Mouse (Mus musculus) urinary bladder, postnatal 36 days (tissue): ENCODE measurements around the gene Bcl2l15.

Experiments used
- DNase-seq, 2 experiments: peaks; one replicate each; pipeline ENCODE4 v3.0.0; 2022; ENCODE audit warnings: low spot score in 2 of 2, mixed read lengths in 1 of 2

Bcl2l15 gene

GRCm38 (mm10) chr3:103868008-103868407, 35.6 kb downstream of the Bcl2l15 start:
- DNase-seq: no peak

GRCm38 (mm10) chr3:103872663-103873098, 40.3 kb downstream of the Bcl2l15 start:
- DNase-seq: no peak

- DNase-seq: no peak
Measured at GRCm38 (mm10) chr3:103874329-103874728, 41.9 kb downstream of the Bcl2l15 start.

GRCm38 (mm10) chr3:103885946-103886345, 53.5 kb downstream of the Bcl2l15 start:
- no peak for DNase-seq

GRCm38 (mm10) chr3:103887581-103887980, 55.2 kb downstream of the Bcl2l15 start:
- DNase-seq: peak; percentile 5 to 7

- DNase-seq: no peak
Measured at GRCm38 (mm10) chr3:103893374-103893773, 61.0 kb downstream of the Bcl2l15 start.
